Comparison of ENCODE assay signal across 9 mouse cellular contexts in genomic region chr4:63290081-63290480, GRCm38 (mm10). TPM values are rescaled to one million over a fixed set of nuclear protein-coding genes. Genes with fewer than 3 reads are reported as not detected.
DNase-seq lines count a peak whose midpoint lies in the region; ATAC-seq lines count a peak whose summit lies in the region.
"Had no signal": no experiment of that assay in that cellular context is flagged by ENCODE, and none has a peak within 500 bp of the region (broad histone marks: within the 10 kb centered on the region; RNA-seq: fewer than 3 reads in every experiment).

No protein-coding gene starts in this region.

- H3K4me3 ChIP-seq in embryonic facial prominence, embryonic 14.5 days (ENCODE audit: low read depth, low read length) = no peak overlapping the region
- H3K4me3 ChIP-seq: hindbrain, embryonic 15.5 days had no signal

- ATAC-seq in embryonic facial prominence, embryonic 14.5 days (ENCODE audit: low read depth) = no peak

- H3K9me3 ChIP-seq in embryonic facial prominence, embryonic 14.5 days (ENCODE audit: control insufficient read depth, low read length) = no peaks in the 10 kb centered on the region
- H3K9me3 ChIP-seq: hindbrain, embryonic 15.5 days had no signal

- DNase-seq in layer of hippocampus, adult 11-12 months (ENCODE audit: low spot score) = peak; percentile 61
- DNase-seq in layer of hippocampus, adult 9-10 months (ENCODE audit: low spot score) = no peak
- no peak for DNase-seq in embryonic facial prominence, embryonic 14.5 days (ENCODE audit: low spot score)
- peak; percentile 31 to 48 for DNase-seq in left cerebral cortex, adult 18-20 months (ENCODE audit: low spot score in 2 of 2)
- peak; percentile 30 for DNase-seq in right cerebral cortex, postnatal 14 days
- no peak for DNase-seq in thymus, postnatal 25 days
- DNase-seq in gastrocnemius, adult 18-20 months (ENCODE audit: low spot score) = no peak
- no peak for DNase-seq in embryo, embryonic 9.5 days (ENCODE audit: extremely low spot score)

- H3K27me3 ChIP-seq in embryonic facial prominence, embryonic 14.5 days (replicated peaks; ENCODE audit: control insufficient read depth, insufficient read depth, low read length) = no peaks in the 10 kb centered on the region
- H3K27me3 ChIP-seq: hindbrain, embryonic 15.5 days had no signal

- peak overlapping the region; percentile 88 for H3K27ac ChIP-seq in embryonic facial prominence, embryonic 14.5 days (replicated peaks; ENCODE audit: low read depth, low read length)

- H3K4me1 ChIP-seq in embryonic facial prominence, embryonic 14.5 days (ENCODE audit: control insufficient read depth, insufficient read depth, low read length) = peaks cover 13% of the 10 kb centered on the region

- WGBS in embryonic facial prominence, embryonic 14.5 days = 59% methylated on average over 2 of the region's 2 CpGs

- H3K9ac ChIP-seq in embryonic facial prominence, embryonic 14.5 days (ENCODE audit: low read depth, low read length) = no peak overlapping the region
- H3K9ac ChIP-seq: hindbrain, embryonic 15.5 days had no signal

- peaks cover 43% of the 10 kb centered on the region for H3K36me3 ChIP-seq in embryonic facial prominence, embryonic 14.5 days (ENCODE audit: control insufficient read depth, insufficient read depth, low read length)
- H3K36me3 ChIP-seq: hindbrain, embryonic 15.5 days had no signal

- no peak overlapping the region for H3K4me2 ChIP-seq in embryonic facial prominence, embryonic 14.5 days (ENCODE audit: low read depth, low read length)
- H3K4me2 ChIP-seq: hindbrain, embryonic 15.5 days had no signal

RNA-seq across cellular contexts. Expression of gene Orm1, which starts 54.3 kb away (rescaled TPM):
- polyA plus RNA-seq in embryonic facial prominence, embryonic 14.5 days (2014; fragmentation: Nextera tagmentation; extraction: Ambion mirVana) = 0.84 and 2.5 TPM in 2 replicates
- total RNA-seq in left cerebral cortex, adult 18-20 months (2021) = not detected
- 1 to 10 TPM in 1 of 2 experiments, under 1 TPM in 1; 0.62 to 5.0 TPM for total RNA-seq in gastrocnemius, adult 18-20 months (2021)
- polyA plus RNA-seq: hindbrain, embryonic 15.5 days had no signal

Comparison
In these comparisons a context has a peak if more than half of its experiments do, and no peak if none do; other contexts are left out.
1. DNase-seq: peak in layer of hippocampus, adult 11-12 months (single experiment), left cerebral cortex, adult 18-20 months (2 of 2) and right cerebral cortex, postnatal 14 days (single experiment); none in layer of hippocampus, adult 9-10 months (single experiment), embryonic facial prominence, embryonic 14.5 days (single experiment), thymus, postnatal 25 days (single experiment), gastrocnemius, adult 18-20 months (single experiment) and embryo, embryonic 9.5 days (single experiment).